Mouse (Mus musculus): ENCODE data around the gene Slc17a8.

- TF ChIP-seq POLR2A (IDR thresholded peaks at IDR 0.05; ENCODE audit: borderline replicate concordance, extremely low read depth, low read depth, low read length) (no peak), CTCF (IDR thresholded peaks at IDR 0.05; ENCODE audit: insufficient read depth, low read length) (no peak)
Measured at GRCm38 (mm10) chr10:89532929-89533727, 87.9 kb downstream of the Slc17a8 start, which contains the start of gene Nr1h4.

Data from lung, adult 2 months (tissue).